ENCODE assay signal across 7 mouse cellular contexts in genomic region chr9:57158506-57158905, GRCm38 (mm10). TPM values are rescaled to one million over a fixed set of nuclear protein-coding genes. Genes with fewer than 3 reads are reported as not detected.
DNase-seq lines count a peak whose midpoint lies in the region; ATAC-seq and TF ChIP-seq lines count a peak whose summit lies in the region.

No protein-coding gene starts in this region.

- no peaks in the 10 kb centered on the region for H3K9me3 ChIP-seq in megakaryocyte, embryonic 14.5 days
- H3K9me3 ChIP-seq in forebrain, embryonic 13.5 days (replicated peaks) = no peaks in the 10 kb centered on the region
- no peaks in the 10 kb centered on the region for H3K9me3 ChIP-seq in limb, embryonic 14.5 days (ENCODE audit: control insufficient read depth, low read length)
- no peaks in the 10 kb centered on the region for H3K9me3 ChIP-seq in stomach, embryonic 16.5 days (replicated peaks; ENCODE audit: control insufficient read depth, low read length)

- peak overlapping the region; percentile 85 for H3K9ac ChIP-seq in forebrain, embryonic 13.5 days
- H3K9ac ChIP-seq in limb, embryonic 14.5 days (ENCODE audit: low read depth, low read length, severe bottlenecking) = peak overlapping the region; percentile 40; the same call in 1 of the 2 replicates
- peak overlapping the region; percentile 53 for H3K9ac ChIP-seq in stomach, embryonic 16.5 days (ENCODE audit: low read length)

- DNase-seq in limb, embryonic 14.5 days (ENCODE audit: low spot score) = no peak
- no peak for DNase-seq in thymus, postnatal 0 days (ENCODE audit: low spot score)
- DNase-seq in cerebellum, postnatal 14 days = no peak

- H3K36me3 ChIP-seq in megakaryocyte, embryonic 14.5 days (replicated peaks; ENCODE audit: low read length) = peaks cover 30% of the 10 kb centered on the region
- H3K36me3 ChIP-seq in forebrain, embryonic 13.5 days (ENCODE audit: poor library complexity, severe bottlenecking) = peaks cover 18% of the 10 kb centered on the region
- H3K36me3 ChIP-seq in limb, embryonic 14.5 days (ENCODE audit: control insufficient read depth, insufficient read depth, low read length) = peaks cover 8% of the 10 kb centered on the region
- H3K36me3 ChIP-seq in stomach, embryonic 16.5 days (ENCODE audit: control insufficient read depth, insufficient read depth, low read length) = no peaks in the 10 kb centered on the region

- H3K27me3 ChIP-seq in megakaryocyte, embryonic 14.5 days (replicated peaks) = peaks cover 3% of the 10 kb centered on the region
- H3K27me3 ChIP-seq in forebrain, embryonic 13.5 days = peaks cover 5% of the 10 kb centered on the region; the same call in 1 of the 2 replicates
- H3K27me3 ChIP-seq in limb, embryonic 14.5 days (ENCODE audit: control insufficient read depth, insufficient read depth, low read length) = no peaks in the 10 kb centered on the region
- H3K27me3 ChIP-seq in stomach, embryonic 16.5 days (ENCODE audit: control insufficient read depth, insufficient read depth, low read length) = no peaks in the 10 kb centered on the region

- 43% methylated on average over 11 of the region's 11 CpGs for WGBS in forebrain, embryonic 13.5 days
- WGBS in limb, embryonic 14.5 days = 41% methylated on average over 11 of the region's 11 CpGs
- WGBS in stomach, embryonic 16.5 days = 36% methylated on average over 11 of the region's 11 CpGs

- peak overlapping the region; percentile 79 for H3K4me2 ChIP-seq in forebrain, embryonic 13.5 days
- peak overlapping the region; percentile 96 for H3K4me2 ChIP-seq in limb, embryonic 14.5 days (replicated peaks; ENCODE audit: low read depth, low read length, severe bottlenecking)
- H3K4me2 ChIP-seq in stomach, embryonic 16.5 days (ENCODE audit: low read depth, low read length) = peak overlapping the region; percentile 93

- no peak overlapping the region; the same call in 1 of the 2 replicates for H3K27ac ChIP-seq in forebrain, embryonic 13.5 days
- no peak overlapping the region for H3K27ac ChIP-seq in limb, embryonic 14.5 days (replicated peaks; ENCODE audit: low read depth, low read length)
- H3K27ac ChIP-seq in stomach, embryonic 16.5 days (ENCODE audit: low read length) = no peak overlapping the region

- TF ChIP-seq POLR2A in limb, embryonic 14.5 days (IDR thresholded peaks at IDR 0.05; ENCODE audit: borderline replicate concordance, extremely low read depth, insufficient read depth, insufficient read length) = no peak

- peak overlapping the region; percentile 95 for H3K4me3 ChIP-seq in megakaryocyte, embryonic 14.5 days (replicated peaks)
- peak overlapping the region; percentile 86 for H3K4me3 ChIP-seq in forebrain, embryonic 13.5 days
- H3K4me3 ChIP-seq in limb, embryonic 14.5 days (replicated peaks; ENCODE audit: low read length) = peak overlapping the region; percentile 72
- H3K4me3 ChIP-seq in stomach, embryonic 16.5 days (replicated peaks; ENCODE audit: low read length) = peak overlapping the region; percentile 77

- peaks cover 43% of the 10 kb centered on the region for H3K4me1 ChIP-seq in megakaryocyte, embryonic 14.5 days
- H3K4me1 ChIP-seq in forebrain, embryonic 13.5 days = peaks cover 15% of the 10 kb centered on the region
- peaks cover 7% of the 10 kb centered on the region for H3K4me1 ChIP-seq in limb, embryonic 14.5 days (ENCODE audit: control insufficient read depth, insufficient read depth, low read length)
- H3K4me1 ChIP-seq in stomach, embryonic 16.5 days (ENCODE audit: control insufficient read depth, insufficient read depth, low read length) = peaks cover 8% of the 10 kb centered on the region

- no peak for ATAC-seq in megakaryocyte, adult 5-6 weeks (ENCODE audit: poor library complexity, severe bottlenecking)
- peak; percentile 43 for ATAC-seq in forebrain, embryonic 13.5 days
- ATAC-seq in limb, embryonic 14.5 days (ENCODE audit: low FRiP score, low read depth) = peak; percentile 21; the same call in 1 of the 2 replicates
- peak; percentile 26; the same call in 1 of the 2 replicates for ATAC-seq in stomach, embryonic 16.5 days (ENCODE audit: insufficient read depth, low FRiP score)

RNA-seq across cellular contexts. Expression of gene Commd4, which starts 0.4 kb away (rescaled TPM):
- 35.2 and 48.8 TPM in 2 replicates for polyA plus RNA-seq in megakaryocyte, embryonic 14.5 days (2012; ENCODE audit: insufficient read depth, low replicate concordance)
- 100 and 108 TPM in 2 replicates for total RNA-seq in megakaryocyte, adult 5-6 weeks (2015)
- total RNA-seq in megakaryocyte, adult 5-6 weeks (2017) = 150 and 151 TPM in 2 replicates
- 155 and 164 TPM in 2 replicates for polyA plus RNA-seq in forebrain, embryonic 13.5 days (2015; fragmentation: Nextera tagmentation; extraction: Ambion mirVana)
- 125 and 147 TPM in 2 replicates for polyA plus RNA-seq in limb, embryonic 14.5 days (2012; rRNA removed)
- polyA plus RNA-seq in limb, embryonic 14.5 days (2014; fragmentation: Nextera tagmentation; extraction: Ambion mirVana) = 93.2 and 95.2 TPM in 2 replicates
- 84.3 and 92.9 TPM in 2 replicates for polyA plus RNA-seq in stomach, embryonic 16.5 days (2015; fragmentation: Nextera tagmentation; extraction: Ambion mirVana)
- polyA plus RNA-seq in thymus, postnatal 0 days (2015; fragmentation: Nextera tagmentation; extraction: Ambion mirVana) = 181 and 201 TPM in 2 replicates

RNA-seq across cellular contexts. Expression of gene Neil1, which starts 10.4 kb away (rescaled TPM):
- 9.2 and 10.4 TPM in 2 replicates for polyA plus RNA-seq in megakaryocyte, embryonic 14.5 days (2012; ENCODE audit: insufficient read depth, low replicate concordance)
- total RNA-seq in megakaryocyte, adult 5-6 weeks (2015) = 5.4 and 5.5 TPM in 2 replicates
- total RNA-seq in megakaryocyte, adult 5-6 weeks (2017) = 2.1 and 4.1 TPM in 2 replicates
- 6.5 and 8.2 TPM in 2 replicates for polyA plus RNA-seq in forebrain, embryonic 13.5 days (2015; fragmentation: Nextera tagmentation; extraction: Ambion mirVana)
- polyA plus RNA-seq in limb, embryonic 14.5 days (2012; rRNA removed) = 13.5 and 15.4 TPM in 2 replicates
- polyA plus RNA-seq in limb, embryonic 14.5 days (2014; fragmentation: Nextera tagmentation; extraction: Ambion mirVana) = 5.4 and 7.5 TPM in 2 replicates
- 8.4 and 8.9 TPM in 2 replicates for polyA plus RNA-seq in stomach, embryonic 16.5 days (2015; fragmentation: Nextera tagmentation; extraction: Ambion mirVana)
- polyA plus RNA-seq in thymus, postnatal 0 days (2015; fragmentation: Nextera tagmentation; extraction: Ambion mirVana) = 28.6 and 34.7 TPM in 2 replicates

RNA-seq across cellular contexts. Expression of gene Man2c1, which starts 28.0 kb away (rescaled TPM):
- 50.4 and 95.7 TPM in 2 replicates for polyA plus RNA-seq in megakaryocyte, embryonic 14.5 days (2012; ENCODE audit: insufficient read depth, low replicate concordance)
- 27.4 and 47.7 TPM in 2 replicates for total RNA-seq in megakaryocyte, adult 5-6 weeks (2015)
- 33.6 and 35.4 TPM in 2 replicates for total RNA-seq in megakaryocyte, adult 5-6 weeks (2017)
- 51.6 and 54.3 TPM in 2 replicates for polyA plus RNA-seq in forebrain, embryonic 13.5 days (2015; fragmentation: Nextera tagmentation; extraction: Ambion mirVana)
- polyA plus RNA-seq in limb, embryonic 14.5 days (2012; rRNA removed) = 177 and 268 TPM in 2 replicates
- 41.3 and 46.7 TPM in 2 replicates for polyA plus RNA-seq in limb, embryonic 14.5 days (2014; fragmentation: Nextera tagmentation; extraction: Ambion mirVana)
- 74.8 and 80.9 TPM in 2 replicates for polyA plus RNA-seq in stomach, embryonic 16.5 days (2015; fragmentation: Nextera tagmentation; extraction: Ambion mirVana)
- polyA plus RNA-seq in thymus, postnatal 0 days (2015; fragmentation: Nextera tagmentation; extraction: Ambion mirVana) = 36.6 and 37.6 TPM in 2 replicates
